Mouse (Mus musculus): ENCODE data around the gene Orc6. TPM values are rescaled to one million over a fixed set of nuclear protein-coding genes. Genes with fewer than 3 reads are reported as not detected.

Gene Orc6
- polyA plus RNA-seq (2014; fragmentation: Nextera tagmentation; extraction: Ambion mirVana), result 158 and 166 TPM in 2 replicates

DNA sequence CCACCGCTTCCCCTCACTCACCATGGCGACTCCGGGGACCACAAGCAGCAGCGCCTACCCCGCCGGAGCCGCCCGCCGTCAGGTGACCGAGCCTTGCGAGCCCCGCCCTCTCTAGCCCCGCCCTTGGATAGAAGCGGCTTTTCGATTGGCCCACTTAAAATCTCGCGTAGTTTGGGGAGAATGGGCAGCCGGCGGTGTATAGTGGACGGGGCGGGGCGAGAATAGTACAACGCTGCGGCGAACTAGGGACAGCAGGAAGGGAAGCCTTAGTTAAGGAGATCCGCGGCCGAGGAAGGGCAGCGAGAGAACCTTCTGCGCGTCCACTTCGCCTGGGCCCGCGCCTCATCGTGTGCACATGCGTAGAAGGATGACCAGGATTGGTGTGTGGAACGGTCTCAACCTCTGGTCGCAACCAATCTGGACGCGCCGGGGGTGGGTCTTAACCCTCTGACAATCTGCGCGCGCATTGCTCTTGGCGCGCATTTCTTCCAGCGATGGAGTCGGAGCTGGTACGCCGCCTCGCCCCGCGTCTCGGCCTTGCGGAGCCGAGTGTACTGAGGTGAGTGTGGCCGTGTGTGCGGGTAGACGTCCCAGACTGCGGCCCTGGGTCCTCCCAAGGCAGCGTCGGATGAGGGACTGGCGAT, at the start of gene Orc6, which contains the start of gene Vps35:
Orc6 (plus strand) TSS at position 199 of the 644 bp plus-strand sequence.
Vps35 (minus strand) TSS at position 369 of the 644 bp plus-strand sequence.
- H3K9me3 ChIP-seq (replicated peaks; ENCODE audit: control insufficient read depth, low read length), result no peaks in the 10 kb centered on the region
- H3K27ac ChIP-seq (replicated peaks; ENCODE audit: low read depth, low read length), result peak within 1 kb of the TSS; percentile 94
- H3K36me3 ChIP-seq (replicated peaks; ENCODE audit: control insufficient read depth, insufficient read depth, low read depth, low read length), result no peaks in the 10 kb centered on the region; the same call in 1 of the 2 replicates
- peak within 1 kb of the TSS; percentile 93 for H3K4me3 ChIP-seq (ENCODE audit: low read depth, low read length)
- H3K4me1 ChIP-seq (ENCODE audit: control insufficient read depth, insufficient read depth, low read length), result no peaks in the 10 kb centered on the region
- DNase-seq (ENCODE audit: low spot score) (peak; percentile 98), ATAC-seq (replicated peaks; ENCODE audit: insufficient number of reproducible peaks, low FRiP score, low TSS enrichment, low read depth) (peak; percentile 98)
- H3K27me3 ChIP-seq (ENCODE audit: control insufficient read depth, insufficient read depth, low read length), result no peaks in the 10 kb centered on the region
- WGBS, result under 1% methylated on average over 63 of the region's 63 CpGs
- peak within 1 kb of the TSS; percentile 91 for H3K9ac ChIP-seq (replicated peaks; ENCODE audit: low read length)
- H3K4me2 ChIP-seq (ENCODE audit: low read depth, low read length), result peak within 1 kb of the TSS; percentile 65

DNA sequence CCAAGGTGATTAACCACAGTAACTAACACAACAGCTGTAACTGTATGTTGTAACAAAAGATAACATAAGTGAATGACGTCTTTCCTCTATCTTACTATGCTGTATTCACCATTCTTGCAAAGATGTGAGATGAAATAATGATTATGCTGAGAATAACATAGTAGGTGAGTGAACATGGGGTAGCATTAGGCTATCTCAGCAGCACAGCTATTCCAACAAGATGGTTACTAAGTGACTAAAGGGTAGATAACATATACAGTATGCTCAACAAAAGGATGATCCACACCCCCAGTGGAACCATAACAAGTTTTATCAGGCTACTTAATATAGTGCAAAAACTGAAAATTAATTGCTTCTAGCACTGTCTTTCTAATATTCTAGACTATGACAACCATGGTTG, 12.6 kb upstream of the Orc6 start:
- H3K9ac ChIP-seq (replicated peaks; ENCODE audit: low read length), result no peak overlapping the region
- ATAC-seq (replicated peaks; ENCODE audit: insufficient number of reproducible peaks, low FRiP score, low TSS enrichment, low read depth), result no peak
- no peak overlapping the region for H3K4me3 ChIP-seq (ENCODE audit: low read depth, low read length)
- WGBS, result 94% methylated on average over 1 of the region's 1 CpGs
- H3K4me2 ChIP-seq (ENCODE audit: low read depth, low read length), result no peak overlapping the region
- no peaks in the 10 kb centered on the region for H3K4me1 ChIP-seq (ENCODE audit: control insufficient read depth, insufficient read depth, low read length)
- peaks cover 2% of the 10 kb centered on the region; the same call in 1 of the 2 replicates for H3K36me3 ChIP-seq (replicated peaks; ENCODE audit: control insufficient read depth, insufficient read depth, low read depth, low read length)
- H3K27ac ChIP-seq (replicated peaks; ENCODE audit: low read depth, low read length), result no peak overlapping the region
- H3K9me3 ChIP-seq (replicated peaks; ENCODE audit: control insufficient read depth, low read length), result no peaks in the 10 kb centered on the region
- no peak for DNase-seq (ENCODE audit: low spot score)
- H3K27me3 ChIP-seq (ENCODE audit: control insufficient read depth, insufficient read depth, low read length), result no peaks in the 10 kb centered on the region

DNA sequence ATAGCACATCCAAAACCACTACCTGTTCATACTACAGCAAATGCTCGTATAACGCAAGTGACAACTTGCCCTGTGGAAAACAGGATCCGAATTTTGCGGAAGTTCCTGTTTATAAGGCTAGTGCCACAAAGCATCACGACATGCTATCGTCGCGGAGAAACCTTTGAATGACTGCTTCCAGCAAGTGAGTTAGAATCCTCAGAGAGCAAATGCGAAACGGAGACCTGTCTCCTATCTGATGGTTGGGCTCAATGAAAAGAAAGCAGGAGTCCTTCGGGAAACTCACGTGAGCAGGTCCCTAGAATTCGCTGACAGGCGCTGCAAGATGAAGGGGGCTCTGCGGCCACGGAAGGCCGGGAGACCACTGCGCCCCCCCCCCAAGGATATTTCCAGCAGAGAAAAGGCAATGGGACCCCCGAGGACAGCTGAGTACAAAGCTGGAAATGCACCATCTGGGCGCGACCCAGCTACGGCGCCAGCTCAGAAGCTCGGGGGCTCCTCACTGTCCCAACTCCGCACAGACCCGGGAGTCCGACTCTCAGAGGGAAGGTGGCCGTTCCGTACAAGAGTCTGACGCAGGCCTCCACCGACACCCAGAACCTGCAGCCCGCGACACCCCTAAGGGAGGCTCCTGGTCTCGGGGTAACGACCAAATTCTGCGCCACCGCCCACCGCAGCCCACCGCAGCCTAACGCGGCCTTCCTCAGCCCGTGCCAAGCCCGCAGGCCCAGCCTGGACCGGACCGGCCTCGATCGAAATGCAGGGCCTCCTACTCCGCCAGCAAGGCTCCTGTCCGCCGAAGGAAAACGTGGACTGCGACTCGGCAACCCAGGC, 615 bp upstream of the Orc6 start:
- DNase-seq (ENCODE audit: low spot score) (peak; percentile 10), ATAC-seq (replicated peaks; ENCODE audit: insufficient number of reproducible peaks, low FRiP score, low TSS enrichment, low read depth) (no peak; the same call in none of the 2 replicates)
- H3K4me1 ChIP-seq (ENCODE audit: control insufficient read depth, insufficient read depth, low read length), result no peaks in the 10 kb centered on the region
- no peaks in the 10 kb centered on the region for H3K9me3 ChIP-seq (replicated peaks; ENCODE audit: control insufficient read depth, low read length)
- H3K27me3 ChIP-seq (ENCODE audit: control insufficient read depth, insufficient read depth, low read length), result no peaks in the 10 kb centered on the region
- peak overlapping the region; percentile 91 for H3K9ac ChIP-seq (replicated peaks; ENCODE audit: low read length)
- peak overlapping the region; percentile 94; the same call in 1 of the 2 replicates for H3K27ac ChIP-seq (replicated peaks; ENCODE audit: low read depth, low read length)
- peak overlapping the region; percentile 93 for H3K4me3 ChIP-seq (ENCODE audit: low read depth, low read length)
- under 1% methylated on average over 53 of the region's 53 CpGs for WGBS
- H3K4me2 ChIP-seq (ENCODE audit: low read depth, low read length), result peak overlapping the region; percentile 65
- no peaks in the 10 kb centered on the region; the same call in 1 of the 2 replicates for H3K36me3 ChIP-seq (replicated peaks; ENCODE audit: control insufficient read depth, insufficient read depth, low read depth, low read length)

DNA sequence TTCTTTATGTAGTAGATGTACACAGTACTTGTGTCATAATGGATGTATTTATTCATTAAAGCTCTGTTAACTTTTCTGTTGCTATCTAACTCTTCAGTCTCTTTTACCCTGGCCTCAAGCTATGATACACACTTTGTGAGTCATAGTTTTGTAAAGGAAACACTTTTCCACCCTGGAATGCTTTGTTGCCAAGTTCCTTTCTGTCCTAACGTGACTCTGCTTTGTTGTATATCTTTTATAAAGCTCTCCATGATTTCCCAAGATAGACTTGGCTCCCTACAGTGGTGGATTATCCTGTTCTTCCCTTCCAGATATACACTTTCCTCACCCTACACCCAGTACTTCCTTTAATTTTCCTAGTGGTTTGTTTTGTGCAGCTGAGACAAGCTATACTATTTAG, 2.5 kb downstream of the Orc6 start:
- H3K9me3 ChIP-seq (replicated peaks; ENCODE audit: control insufficient read depth, low read length), result no peaks in the 10 kb centered on the region
- no peak overlapping the region for H3K9ac ChIP-seq (replicated peaks; ENCODE audit: low read length)
- no peak overlapping the region for H3K4me2 ChIP-seq (ENCODE audit: low read depth, low read length)
- H3K36me3 ChIP-seq (replicated peaks; ENCODE audit: control insufficient read depth, insufficient read depth, low read depth, low read length), result peaks cover 3% of the 10 kb centered on the region; the same call in 1 of the 2 replicates
- H3K27me3 ChIP-seq (ENCODE audit: control insufficient read depth, insufficient read depth, low read length), result no peaks in the 10 kb centered on the region
- ATAC-seq (replicated peaks; ENCODE audit: insufficient number of reproducible peaks, low FRiP score, low TSS enrichment, low read depth) (no peak), DNase-seq (ENCODE audit: low spot score) (no peak)
- H3K4me3 ChIP-seq (ENCODE audit: low read depth, low read length), result no peak overlapping the region
- H3K27ac ChIP-seq (replicated peaks; ENCODE audit: low read depth, low read length), result no peak overlapping the region
- WGBS, result 78% methylated on average over 1 of the region's 1 CpGs
- no peaks in the 10 kb centered on the region for H3K4me1 ChIP-seq (ENCODE audit: control insufficient read depth, insufficient read depth, low read length)

DNA sequence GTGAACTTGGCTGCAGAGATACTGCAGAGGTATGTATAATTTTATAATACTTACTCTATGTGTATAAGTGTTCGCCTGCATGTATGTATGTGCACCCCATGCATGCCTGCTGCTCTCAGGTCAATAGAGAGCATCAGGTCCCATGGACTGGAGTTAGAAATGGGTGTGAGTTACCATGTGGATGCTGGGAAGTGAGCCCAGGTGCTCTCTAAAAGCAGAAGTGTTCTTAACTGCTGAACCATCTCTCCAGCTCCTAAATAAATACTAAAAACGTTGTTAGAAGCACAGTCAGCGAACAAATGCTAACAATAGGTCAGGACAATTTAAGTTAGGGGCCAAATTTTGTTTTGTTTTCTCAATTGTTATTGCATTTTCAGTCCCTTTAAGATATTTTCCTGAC, 3.5 kb downstream of the Orc6 start:
- H3K36me3 ChIP-seq (replicated peaks; ENCODE audit: control insufficient read depth, insufficient read depth, low read depth, low read length), result peaks cover 3% of the 10 kb centered on the region; the same call in 1 of the 2 replicates
- no peaks in the 10 kb centered on the region for H3K27me3 ChIP-seq (ENCODE audit: control insufficient read depth, insufficient read depth, low read length)
- no peak overlapping the region for H3K9ac ChIP-seq (replicated peaks; ENCODE audit: low read length)
- no peaks in the 10 kb centered on the region for H3K4me1 ChIP-seq (ENCODE audit: control insufficient read depth, insufficient read depth, low read length)
- ATAC-seq (replicated peaks; ENCODE audit: insufficient number of reproducible peaks, low FRiP score, low TSS enrichment, low read depth) (no peak), DNase-seq (ENCODE audit: low spot score) (no peak)
- H3K9me3 ChIP-seq (replicated peaks; ENCODE audit: control insufficient read depth, low read length), result no peaks in the 10 kb centered on the region
- H3K4me2 ChIP-seq (ENCODE audit: low read depth, low read length), result no peak overlapping the region
- WGBS, result 89% methylated on average over 3 of the region's 3 CpGs
- H3K4me3 ChIP-seq (ENCODE audit: low read depth, low read length), result no peak overlapping the region
- no peak overlapping the region for H3K27ac ChIP-seq (replicated peaks; ENCODE audit: low read depth, low read length)

DNA sequence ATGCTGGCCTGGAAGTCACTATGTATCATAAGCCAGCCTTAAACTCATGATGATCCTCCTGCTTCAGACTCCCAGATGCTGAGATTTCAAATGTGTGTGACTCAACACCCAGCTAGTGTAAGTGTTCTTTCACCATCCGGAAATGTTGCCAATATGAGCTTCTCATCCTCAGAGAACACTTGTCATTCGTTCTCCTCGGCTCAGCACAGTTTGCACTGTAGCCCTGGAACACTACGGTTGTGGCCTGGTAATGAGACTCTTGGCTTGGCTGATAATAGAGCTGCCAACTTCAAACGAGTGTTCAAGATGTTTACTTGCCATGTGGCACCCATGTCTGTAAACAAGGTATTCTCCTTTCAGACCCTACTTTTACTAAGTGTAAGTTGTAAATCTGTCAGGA, 4.1 kb downstream of the Orc6 start:
- H3K4me2 ChIP-seq (ENCODE audit: low read depth, low read length), result no peak overlapping the region
- H3K9ac ChIP-seq (replicated peaks; ENCODE audit: low read length), result no peak overlapping the region
- peaks cover 3% of the 10 kb centered on the region; the same call in 1 of the 2 replicates for H3K36me3 ChIP-seq (replicated peaks; ENCODE audit: control insufficient read depth, insufficient read depth, low read depth, low read length)
- no peak overlapping the region for H3K27ac ChIP-seq (replicated peaks; ENCODE audit: low read depth, low read length)
- no peak for DNase-seq (ENCODE audit: low spot score)
- H3K9me3 ChIP-seq (replicated peaks; ENCODE audit: control insufficient read depth, low read length), result no peaks in the 10 kb centered on the region
- no peak overlapping the region for H3K4me3 ChIP-seq (ENCODE audit: low read depth, low read length)
- no peaks in the 10 kb centered on the region for H3K27me3 ChIP-seq (ENCODE audit: control insufficient read depth, insufficient read depth, low read length)
- no peak for ATAC-seq (replicated peaks; ENCODE audit: insufficient number of reproducible peaks, low FRiP score, low TSS enrichment, low read depth)
- 91% methylated on average over 5 of the region's 5 CpGs for WGBS
- no peaks in the 10 kb centered on the region for H3K4me1 ChIP-seq (ENCODE audit: control insufficient read depth, insufficient read depth, low read length)

DNA sequence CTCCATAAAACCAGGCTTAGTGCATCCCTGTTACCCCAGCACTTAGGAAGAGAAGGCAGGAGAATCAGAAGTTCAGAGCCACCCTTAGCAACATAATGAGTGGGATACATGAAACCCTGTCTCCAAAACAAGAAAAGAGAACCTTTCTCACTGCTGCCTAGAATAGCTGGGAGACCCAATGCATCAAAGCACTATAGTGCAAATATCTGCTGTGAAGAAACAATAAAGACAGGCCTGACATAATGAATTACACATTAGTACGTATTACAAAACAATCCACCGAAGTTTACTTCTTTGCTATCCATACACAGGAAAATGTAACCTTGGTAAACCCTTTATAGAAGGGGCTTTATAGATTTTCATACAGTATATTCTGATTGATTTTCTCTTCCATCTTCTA, 9.1 kb downstream of the Orc6 start:
- Histone ChIP-seq H3K27ac (replicated peaks; ENCODE audit: low read depth, low read length) (no peak overlapping the region), H3K9me3 (replicated peaks; ENCODE audit: control insufficient read depth, low read length) (no peaks in the 10 kb centered on the region), H3K4me1 (ENCODE audit: control insufficient read depth, insufficient read depth, low read length) (no peaks in the 10 kb centered on the region), H3K4me3 (ENCODE audit: low read depth, low read length) (no peak overlapping the region), H3K36me3 (replicated peaks; ENCODE audit: control insufficient read depth, insufficient read depth, low read depth, low read length) (peaks cover 3% of the 10 kb centered on the region; the same call in 1 of the 2 replicates), H3K4me2 (ENCODE audit: low read depth, low read length) (no peak overlapping the region), H3K27me3 (ENCODE audit: control insufficient read depth, insufficient read depth, low read length) (no peaks in the 10 kb centered on the region), H3K9ac (replicated peaks; ENCODE audit: low read length) (no peak overlapping the region)
- ATAC-seq (replicated peaks; ENCODE audit: insufficient number of reproducible peaks, low FRiP score, low TSS enrichment, low read depth) (no peak), DNase-seq (ENCODE audit: low spot score) (no peak)
- 92% methylated on average over 2 of the region's 2 CpGs for WGBS

DNA sequence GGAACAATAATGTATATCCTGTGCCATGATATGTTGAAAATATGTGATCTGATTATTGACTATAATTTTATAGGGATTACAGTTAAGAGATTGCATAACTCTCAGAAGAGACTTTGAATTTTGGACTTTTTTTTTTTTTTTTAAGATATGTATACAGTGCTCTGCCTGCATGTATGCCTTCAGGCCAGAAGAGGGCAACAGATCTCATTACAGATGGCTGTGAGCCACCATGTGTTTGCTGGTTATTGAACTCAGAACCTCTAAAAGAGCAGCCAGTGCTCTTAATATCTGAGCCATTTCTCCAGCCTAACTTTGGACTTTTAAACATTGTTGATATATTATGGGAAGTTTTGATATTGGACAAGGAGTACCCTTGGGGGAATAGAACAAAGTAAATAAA, 12.3 kb downstream of the Orc6 start:
- no peak overlapping the region for H3K27ac ChIP-seq (replicated peaks; ENCODE audit: low read depth, low read length)
- no peaks in the 10 kb centered on the region for H3K4me1 ChIP-seq (ENCODE audit: control insufficient read depth, insufficient read depth, low read length)
- no peaks in the 10 kb centered on the region for H3K9me3 ChIP-seq (replicated peaks; ENCODE audit: control insufficient read depth, low read length)
- H3K4me3 ChIP-seq (ENCODE audit: low read depth, low read length), result no peak overlapping the region
- peak; percentile 49 for DNase-seq (ENCODE audit: low spot score)
- no peak overlapping the region for H3K4me2 ChIP-seq (ENCODE audit: low read depth, low read length)
- no peak overlapping the region for H3K9ac ChIP-seq (replicated peaks; ENCODE audit: low read length)
- no peak for ATAC-seq (replicated peaks; ENCODE audit: insufficient number of reproducible peaks, low FRiP score, low TSS enrichment, low read depth)
- no peaks in the 10 kb centered on the region for H3K36me3 ChIP-seq (replicated peaks; ENCODE audit: control insufficient read depth, insufficient read depth, low read depth, low read length)
- no peaks in the 10 kb centered on the region for H3K27me3 ChIP-seq (ENCODE audit: control insufficient read depth, insufficient read depth, low read length)

Data from embryonic facial prominence, embryonic 11.5 days (tissue).